Mouse (Mus musculus) forebrain, embryonic 16.5 days (tissue): ENCODE measurements around the gene Mcub. TPM values are rescaled to one million over a fixed set of nuclear protein-coding genes. Genes with fewer than 3 reads are reported as not detected.

ENCODE experiments used
- polyA plus RNA-seq: library from polyadenylated mRNA; unstranded; fragments of >200 nt; fragmentation: Nextera tagmentation; extraction: Ambion mirVana; gene quantifications from 2 replicates; pipeline ENCODE4 v1.2.1, GENCODE M21; 2015

The Mcub gene
- polyA plus RNA-seq, 1 experiment from 2014 or later: 4.7 TPM

Other genes starting within 250 kb of the Mcub start
- gene Egf, start 214.9 kb downstream of the Mcub start, polyA plus RNA-seq: 1.4 and 3.0 TPM in 2 replicates
- gene Lrit3, start 166.2 kb downstream of the Mcub start, polyA plus RNA-seq: not detected in 2 replicates
- gene Rrh, start 147.6 kb downstream of the Mcub start, polyA plus RNA-seq: 0.25 TPM in 1 of 2 replicates, not detected in the other
- 44.7 and 45.3 TPM in 2 replicates for gene Gar1, start 138.8 kb downstream of the Mcub start, polyA plus RNA-seq
- gene Cfi, start 134.3 kb downstream of the Mcub start, polyA plus RNA-seq: 0.22 and 0.26 TPM in 2 replicates
- gene Pla2g12a, start 91.6 kb downstream of the Mcub start, polyA plus RNA-seq: 32.2 and 34.0 TPM in 2 replicates
- 27.4 and 29.1 TPM in 2 replicates for gene Casp6, start 68.8 kb downstream of the Mcub start, polyA plus RNA-seq
- 30.7 and 33.6 TPM in 2 replicates for gene Sec24b, start 91.3 kb upstream of the Mcub start, polyA plus RNA-seq
- 4.1 and 6.3 TPM in 2 replicates for gene Col25a1, start 161.3 kb upstream of the Mcub start, polyA plus RNA-seq